Mouse (Mus musculus) adipocyte (in vitro differentiated cells): ENCODE results near the gene Gm10644.
"Not testable (repeated sequence)": the region's sequence is repeated elsewhere in the genome, so short reads cannot be mapped to it uniquely, and the experiment has no call there.

Source experiments
- DNase-seq: peaks from one replicate; pipeline ENCODE4 v3.0.0-alpha.2; 2016; ENCODE audit warnings: low spot score

Gene Gm10644

DNA sequence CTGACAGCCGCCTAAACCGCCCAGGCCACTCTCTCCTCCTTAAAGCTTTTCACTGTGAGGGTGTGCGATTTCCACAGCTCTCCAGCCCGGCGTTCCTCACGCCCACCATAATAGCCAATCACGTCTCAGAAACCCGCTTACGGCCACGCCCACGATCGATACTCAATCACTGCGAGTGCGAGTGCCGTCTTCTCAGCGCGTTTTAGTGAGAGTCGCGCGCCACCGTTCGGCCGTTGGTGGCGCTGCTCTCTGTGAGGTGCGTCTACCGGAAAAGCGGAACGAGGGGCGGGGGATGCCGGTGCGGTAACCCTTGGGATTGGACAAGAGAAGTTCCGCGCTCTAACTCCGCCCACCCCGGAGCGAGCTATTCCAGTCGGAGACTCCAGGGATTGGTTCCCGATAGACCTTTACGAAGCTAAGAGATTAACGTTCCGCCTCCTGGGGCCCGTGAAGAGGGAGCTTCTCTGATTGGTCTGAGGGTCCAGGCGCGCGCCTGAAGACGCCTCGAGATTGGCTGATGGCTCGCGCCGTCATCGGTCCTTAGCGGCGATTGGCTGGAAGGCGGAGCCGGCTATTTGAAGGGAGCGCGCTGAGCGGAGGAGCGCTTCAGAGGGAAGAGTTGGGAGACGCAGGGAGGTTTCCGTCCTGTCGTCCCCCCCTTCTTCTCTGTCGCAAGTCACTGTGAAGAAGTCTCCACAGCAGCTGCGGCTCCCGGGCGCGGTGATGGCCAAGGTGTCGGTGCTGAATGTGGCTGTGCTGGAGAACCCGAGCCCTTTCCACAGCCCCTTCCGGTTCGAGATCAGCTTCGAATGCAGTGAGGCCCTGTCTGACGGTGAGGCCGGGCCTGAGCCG lies at the start of gene Gm10644, which contains the start of gene Asf1b:
Gene Gm10644, minus strand, starts transcription at position 100 of the 852 bp plus-strand sequence.
Gene Asf1b, plus strand, starts transcription at position 402 of the 852 bp plus-strand sequence.
- DNase-seq = peak; percentile 100

DNA sequence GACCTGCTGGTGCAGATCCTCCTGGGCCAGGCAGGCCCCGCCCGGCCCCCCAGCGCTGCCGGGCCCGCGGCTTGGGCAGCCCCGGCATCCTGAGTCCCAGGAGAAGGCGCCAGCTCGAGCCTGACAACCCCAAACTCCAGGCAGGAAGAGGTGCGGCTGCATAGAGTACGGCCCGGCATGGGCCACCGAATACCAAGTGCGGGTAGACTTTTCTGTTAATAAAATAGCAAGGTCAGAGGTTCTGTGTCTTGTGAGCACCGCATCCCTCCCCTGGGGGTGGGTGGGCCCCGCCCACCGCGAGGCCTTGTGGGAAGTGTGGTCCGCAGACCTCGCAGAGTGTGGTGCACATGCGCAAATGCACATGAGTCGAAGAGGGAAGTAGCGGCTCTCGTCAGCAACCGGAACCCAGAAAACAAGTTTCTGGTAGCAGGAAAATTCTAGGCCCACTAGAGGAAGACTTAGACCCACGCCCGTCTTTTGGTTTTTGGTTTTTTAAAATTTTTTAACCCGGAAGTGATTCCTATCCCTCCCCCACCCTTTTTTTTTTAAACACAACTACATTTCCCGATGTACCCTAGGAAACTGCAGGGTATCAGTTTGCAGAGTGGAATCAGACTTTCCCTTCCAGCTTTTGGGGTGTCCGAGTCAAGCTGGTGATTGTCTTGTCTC lies 49.7 kb upstream of the Gm10644 start:
- DNase-seq = peak; percentile 97

DNA sequence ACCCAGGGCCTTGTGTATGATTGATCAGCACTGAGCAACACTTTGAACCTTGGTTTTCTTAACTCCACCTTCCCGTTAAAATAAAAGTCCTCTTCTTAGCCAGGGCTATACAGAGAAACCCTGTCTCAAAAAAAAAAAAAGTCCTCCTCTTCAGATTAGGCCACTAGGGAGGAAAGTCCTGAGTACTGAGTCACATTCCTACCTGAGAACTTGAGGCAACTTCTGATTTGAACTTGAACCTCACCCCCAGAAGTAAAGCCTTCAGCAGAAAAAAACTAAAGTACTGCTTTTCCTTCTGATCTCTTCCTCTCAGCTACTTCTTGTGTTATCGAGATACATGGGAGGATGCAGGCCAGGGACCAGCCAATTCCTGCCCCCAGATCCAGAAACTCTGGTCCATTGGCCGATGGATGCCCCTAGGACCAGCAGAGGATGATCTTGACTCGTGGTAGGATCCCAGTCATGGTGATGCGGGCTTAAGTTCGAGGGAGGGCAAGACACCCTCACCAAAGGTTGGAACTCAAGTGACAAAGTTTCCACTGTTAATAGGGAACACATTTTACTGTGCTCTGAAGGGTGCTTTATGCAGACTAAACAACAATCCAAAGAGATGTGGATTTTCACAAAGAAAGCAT lies 48.7 kb upstream of the Gm10644 start:
- DNase-seq = peak; percentile 46

DNA sequence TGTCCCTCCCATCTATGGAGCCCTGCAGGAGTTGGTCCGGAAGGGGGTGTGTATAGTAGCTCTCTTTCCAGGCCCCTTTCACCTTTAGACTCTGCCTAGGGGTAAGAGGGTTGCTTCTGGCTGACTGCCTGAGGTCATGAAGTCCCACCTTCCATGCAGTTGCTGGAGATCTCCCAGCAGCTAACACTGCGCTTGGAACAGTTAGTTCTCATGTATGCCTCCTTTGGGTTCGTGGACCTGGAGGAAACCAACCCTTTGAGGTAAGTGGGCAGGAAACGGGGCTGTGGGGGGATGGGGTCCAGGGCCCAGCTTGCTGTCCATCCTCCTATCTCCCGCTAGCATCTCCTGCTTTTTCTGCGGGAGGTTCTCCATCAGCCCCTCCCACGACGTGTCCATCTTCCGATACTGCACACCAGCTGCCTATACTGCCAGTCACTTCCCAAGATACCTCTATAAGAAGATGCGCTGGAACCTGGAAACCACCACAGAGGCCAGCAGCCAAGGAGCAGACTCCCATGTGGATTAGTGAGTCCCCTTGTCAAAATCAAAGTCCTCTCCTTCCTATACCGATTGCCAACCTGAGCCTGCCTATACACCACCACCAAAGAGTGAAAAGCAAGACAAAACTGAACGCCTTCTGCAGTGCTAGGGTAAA lies 48.1 kb upstream of the Gm10644 start:
- peak; percentile 57 for DNase-seq

DNA sequence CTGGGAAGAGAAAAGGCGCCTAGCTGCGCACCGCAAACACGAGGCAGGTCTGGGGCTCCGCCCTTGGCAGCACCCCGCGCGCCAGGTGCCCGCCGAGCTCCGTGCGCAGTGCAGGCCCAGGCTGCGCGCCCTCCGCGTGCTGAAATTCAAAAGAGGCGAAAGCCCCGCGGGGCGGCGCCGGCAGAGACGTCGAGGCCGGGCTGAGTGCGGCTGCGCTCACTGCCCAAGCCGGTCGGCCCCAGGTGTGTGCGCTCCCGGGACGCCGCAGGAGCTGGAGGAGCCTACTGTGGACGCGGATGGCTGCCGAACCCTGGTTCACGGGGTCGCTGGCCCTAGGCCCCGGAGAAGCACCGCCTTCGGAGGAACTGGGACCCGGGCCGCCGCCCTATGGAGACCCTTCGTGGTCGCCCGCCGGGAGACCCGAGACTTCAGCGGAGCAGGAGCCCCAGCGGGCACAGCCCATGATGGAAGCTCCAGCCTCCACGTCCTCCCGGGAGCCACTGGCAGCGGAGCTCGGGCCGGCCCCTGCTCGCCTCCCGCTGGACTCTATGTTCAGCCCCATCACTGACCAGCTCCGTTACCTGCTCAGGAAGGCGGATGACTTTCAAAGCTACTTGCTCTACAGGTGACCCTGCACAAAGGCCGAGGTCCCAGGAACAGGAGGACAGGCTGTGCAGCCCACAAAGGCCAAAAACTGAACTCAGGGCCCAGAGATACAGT lies 46.4 kb upstream of the Gm10644 start, which contains the start of gene 1700067K01Rik:
Gene 1700067K01Rik, plus strand, starts transcription at position 222 of the 720 bp plus-strand sequence.
- no peak for DNase-seq

DNA sequence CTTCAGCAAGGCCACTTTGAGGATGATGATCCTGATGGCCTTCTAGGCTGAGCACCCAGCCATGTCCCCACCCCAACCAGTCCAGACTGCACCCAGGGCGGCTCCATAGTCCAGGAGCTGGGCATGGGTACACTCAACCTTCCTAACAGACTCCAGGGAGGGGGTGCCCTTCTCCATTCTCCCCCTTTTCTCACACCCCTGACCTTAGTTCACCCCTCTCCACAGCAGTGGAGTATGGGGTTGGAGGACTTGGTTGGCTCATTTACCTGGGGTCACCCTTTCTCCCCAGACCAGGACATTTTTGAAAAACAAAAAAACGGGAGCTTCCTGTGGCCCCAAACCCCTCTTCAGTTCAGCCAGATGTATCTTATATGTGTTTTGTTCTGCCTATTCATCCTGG lies 44.8 kb upstream of the Gm10644 start:
- no peak for DNase-seq

DNA sequence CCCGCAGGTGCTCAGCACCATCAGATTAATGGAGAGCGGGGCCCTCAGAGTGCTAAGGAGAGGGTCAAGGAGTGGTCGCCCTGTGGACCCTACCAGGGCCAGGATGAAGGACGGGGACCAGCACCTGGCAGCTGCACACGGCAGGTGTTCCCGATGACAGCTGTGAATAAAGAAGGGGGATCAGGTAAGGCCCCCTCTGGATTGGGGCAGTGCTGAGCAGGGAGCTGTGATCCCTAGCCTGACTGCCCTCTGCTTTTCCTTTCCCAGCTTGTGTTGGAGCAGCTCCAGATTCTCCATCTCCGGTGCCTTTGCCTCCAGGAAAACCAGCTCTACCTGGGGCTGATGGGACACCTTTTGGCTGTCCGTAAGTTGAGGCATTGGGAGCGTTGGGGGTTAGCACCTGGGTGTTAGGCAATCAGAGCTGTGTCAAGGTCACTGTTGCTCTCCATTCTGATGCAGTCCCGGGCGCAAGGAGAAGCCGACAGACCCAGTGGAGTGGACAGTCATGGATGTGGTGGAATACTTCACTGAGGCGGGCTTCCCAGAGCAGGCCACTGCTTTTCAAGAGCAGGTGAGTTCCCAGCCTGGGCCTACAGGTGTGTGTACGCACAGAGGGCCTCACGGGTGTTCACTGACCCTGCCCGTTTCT lies 44.2 kb upstream of the Gm10644 start:
- peak; percentile 53 for DNase-seq

DNA sequence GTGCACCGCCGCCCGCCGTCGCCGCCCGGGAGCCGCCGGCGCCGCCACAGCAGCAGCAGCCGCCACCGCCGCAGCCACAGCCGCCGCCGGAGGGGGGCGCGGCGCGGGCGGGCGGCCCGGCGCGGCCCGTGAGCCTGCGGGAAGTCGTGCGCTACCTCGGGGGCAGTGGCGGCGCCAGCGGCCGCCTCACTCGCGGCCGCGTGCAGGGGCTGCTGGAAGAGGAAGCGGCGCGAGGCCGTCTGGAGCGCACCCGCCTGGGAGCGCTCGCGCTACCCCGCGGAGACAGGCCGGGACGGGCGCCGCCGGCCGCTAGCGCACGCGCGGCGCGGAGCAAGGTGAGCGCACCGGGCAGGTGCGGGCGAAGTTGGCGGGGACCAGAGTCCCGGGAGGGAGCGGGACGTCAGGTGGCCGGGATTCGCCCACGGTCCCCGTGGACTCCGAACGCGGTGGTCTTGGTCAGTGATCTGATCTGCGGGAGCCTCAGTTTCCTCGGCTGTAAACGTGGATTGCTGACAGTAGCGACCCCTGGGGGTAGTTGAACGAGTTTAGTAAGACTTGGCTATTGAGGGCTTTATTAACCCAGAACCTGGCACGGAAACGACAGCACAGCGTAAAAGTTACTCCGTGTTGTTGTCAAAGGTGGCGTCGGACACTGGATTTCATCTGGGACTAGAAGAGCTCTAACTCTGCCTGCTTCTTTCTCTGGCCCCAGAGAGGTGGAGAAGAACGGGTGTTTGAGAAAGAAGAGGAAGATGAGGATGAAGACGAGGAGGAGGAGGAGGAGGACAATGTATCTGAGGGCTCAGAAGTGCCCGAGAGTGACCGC lies 43.4 kb upstream of the Gm10644 start:
- peak; percentile 82 for DNase-seq

DNA sequence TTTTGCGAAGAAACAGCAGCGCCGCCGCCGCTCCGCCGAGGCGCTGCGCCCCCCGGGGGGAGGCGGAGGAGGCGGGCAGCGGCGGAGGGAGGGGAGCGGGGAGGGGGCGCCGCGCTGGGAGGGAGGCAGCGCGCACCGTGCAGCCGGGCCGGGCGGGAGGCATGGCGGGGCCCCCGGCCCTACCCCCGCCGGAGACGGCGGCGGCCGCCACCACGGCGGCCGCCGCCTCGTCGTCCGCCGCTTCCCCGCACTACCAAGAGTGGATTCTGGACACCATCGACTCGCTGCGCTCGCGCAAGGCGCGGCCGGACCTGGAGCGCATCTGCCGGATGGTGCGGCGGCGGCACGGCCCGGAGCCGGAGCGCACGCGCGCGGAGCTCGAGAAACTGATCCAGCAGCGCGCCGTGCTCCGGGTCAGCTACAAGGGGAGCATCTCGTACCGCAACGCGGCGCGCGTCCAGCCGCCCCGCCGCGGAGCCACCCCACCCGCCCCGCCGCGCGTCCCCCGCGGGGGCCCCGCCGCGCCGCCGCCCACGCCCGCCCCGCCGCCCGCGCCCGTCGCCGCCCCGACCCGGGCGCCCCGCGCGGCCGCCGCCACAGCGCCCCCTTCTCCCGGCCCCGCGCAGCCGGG lies 42.6 kb upstream of the Gm10644 start, which contains the start of gene Samd1:
Gene Samd1, plus strand, starts transcription at position 162 of the 631 bp plus-strand sequence.
- DNase-seq = peak; percentile 56

DNA sequence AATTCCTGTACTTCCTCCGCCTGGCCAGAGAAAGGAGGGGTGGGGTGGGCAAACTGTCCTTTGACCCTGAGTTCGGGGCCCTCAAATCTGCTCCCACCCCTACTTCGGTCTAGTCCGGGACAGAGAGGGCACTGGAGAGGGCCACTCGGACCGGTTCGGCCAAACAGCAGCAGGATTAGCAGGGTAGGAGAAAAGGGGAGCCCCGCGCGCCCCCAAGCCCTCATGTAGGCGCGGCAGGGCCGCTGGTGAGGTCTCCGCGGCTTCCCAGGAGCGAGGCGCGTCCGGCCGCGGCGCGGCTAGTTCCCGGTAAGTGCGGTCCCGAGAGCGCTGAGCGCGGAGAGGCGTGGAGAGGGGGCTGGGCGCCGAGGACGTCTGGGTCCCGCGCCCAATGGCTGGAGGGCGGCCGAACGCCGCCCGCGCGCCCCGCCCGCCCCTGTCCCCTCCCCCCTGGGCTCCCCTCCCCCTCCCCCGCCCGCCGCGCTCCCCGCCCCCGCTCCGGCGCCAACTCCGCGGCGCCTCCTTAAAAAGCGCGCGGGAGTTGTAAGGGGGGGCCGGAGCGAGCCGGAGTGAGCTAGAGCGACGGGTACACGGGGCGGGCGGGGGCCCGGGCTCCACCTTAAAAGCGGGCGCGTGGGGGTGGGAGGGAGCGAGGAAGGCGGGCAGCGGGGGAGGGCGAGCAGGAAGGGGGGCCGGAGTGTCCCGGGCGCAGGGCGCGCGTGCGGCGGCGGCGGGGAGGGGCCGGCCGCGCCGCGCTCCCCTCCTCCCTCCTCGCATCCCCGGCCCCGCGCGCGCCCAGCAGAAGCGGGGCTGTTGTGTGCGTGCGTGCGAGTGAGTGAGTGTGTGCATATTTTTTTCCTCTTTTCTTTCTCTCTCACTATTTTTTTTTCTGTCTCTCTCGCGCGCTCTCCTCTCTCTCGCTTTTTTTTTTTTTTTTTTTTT lies 41.8 kb upstream of the Gm10644 start:
- peak; percentile 95 for DNase-seq

DNA sequence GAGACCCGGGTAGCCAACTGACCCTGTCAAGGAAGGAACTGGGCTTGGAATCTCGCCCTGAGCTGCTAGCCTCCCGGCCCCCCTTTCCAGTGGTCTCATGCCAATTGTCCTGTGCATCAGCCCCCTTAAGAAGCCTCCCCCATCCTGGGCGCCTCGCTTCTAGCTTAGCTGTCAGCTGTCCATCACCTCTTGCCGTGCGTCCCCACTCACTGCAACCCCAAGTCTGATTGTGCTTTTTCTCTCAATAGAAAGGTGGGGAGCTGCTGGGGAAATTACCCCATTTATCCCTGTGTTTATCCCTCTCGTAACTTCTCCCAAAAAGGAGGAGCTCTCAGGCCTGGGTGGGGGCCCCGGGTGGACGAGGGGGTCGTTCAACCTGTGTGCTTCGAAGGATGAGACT lies 41.0 kb upstream of the Gm10644 start:
- DNase-seq = no peak

DNA sequence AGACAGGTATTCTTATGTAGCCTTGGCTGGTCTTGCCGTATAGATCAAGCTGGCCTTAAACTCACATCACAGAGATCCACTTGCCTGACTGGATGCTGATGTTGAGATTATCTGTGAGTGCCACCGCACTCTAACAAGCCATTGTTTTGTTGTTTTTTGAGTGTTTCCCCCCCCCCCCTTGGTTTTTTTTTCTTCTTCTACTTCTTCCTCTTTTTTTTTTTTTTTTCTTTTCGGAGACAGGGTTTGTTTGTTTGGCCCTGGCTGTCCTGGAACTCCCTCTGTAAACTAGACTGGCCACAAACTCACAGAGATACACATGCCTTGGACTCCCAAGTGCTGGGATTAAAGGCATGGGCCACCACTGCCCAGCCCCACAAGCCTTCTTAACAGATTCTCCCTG lies 39.0 kb upstream of the Gm10644 start:
- no peak for DNase-seq

DNA sequence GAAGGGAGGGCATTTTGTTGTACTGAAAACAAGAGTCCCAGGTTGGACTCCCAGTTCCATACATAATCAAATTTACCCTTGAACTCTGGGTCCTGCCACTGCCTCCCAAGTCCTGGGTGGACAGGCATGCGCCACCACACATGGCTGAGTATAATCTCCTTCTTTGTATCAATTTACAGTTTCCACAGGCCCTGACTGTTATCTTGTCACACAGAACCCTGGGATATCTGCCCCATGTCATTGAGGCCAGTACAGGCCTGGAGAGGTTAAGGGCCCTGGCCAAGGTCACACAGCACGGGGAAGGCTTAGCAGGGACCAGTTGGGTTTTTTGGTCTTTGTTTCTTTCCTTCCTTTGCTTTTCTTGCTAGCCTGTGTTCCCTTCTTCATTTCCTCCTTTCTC lies 37.5 kb upstream of the Gm10644 start:
- no peak for DNase-seq

DNA sequence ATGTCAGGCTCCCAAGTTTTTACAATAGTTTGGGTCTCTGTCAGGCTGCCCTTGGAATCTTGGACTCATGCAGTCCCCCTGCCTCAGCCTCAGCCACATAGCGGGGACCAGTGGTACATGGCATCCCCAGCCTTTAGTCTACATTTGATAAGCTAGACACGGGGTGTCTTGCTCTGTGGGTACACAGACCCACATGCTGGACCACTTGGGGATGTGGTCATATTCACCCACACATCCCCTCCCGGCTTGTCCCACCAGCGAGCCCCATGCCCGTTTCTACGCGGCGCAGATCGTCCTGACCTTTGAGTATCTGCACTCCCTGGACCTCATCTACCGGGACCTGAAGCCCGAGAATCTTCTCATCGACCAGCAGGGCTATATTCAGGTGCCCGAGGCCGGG lies 35.2 kb upstream of the Gm10644 start:
- no peak for DNase-seq

DNA sequence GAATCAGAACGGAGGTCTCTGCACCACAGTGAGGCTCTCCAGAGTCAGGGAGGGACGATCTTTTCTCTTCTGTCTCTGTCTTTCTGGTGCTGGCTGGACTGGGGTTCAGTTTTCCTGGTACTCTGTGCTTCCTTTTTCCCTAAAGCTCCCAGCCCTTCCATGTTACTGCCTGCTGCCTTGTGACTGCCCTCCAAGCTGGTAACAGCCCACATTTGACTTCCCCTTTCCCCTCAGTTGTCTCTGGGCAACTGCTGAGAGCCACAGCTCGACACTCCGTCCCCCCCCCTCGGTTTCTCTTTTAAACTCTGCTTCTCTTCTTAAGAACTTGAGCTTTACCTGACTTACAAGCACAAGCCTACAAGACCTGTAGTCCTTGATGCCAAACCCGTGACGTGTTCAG lies 34.2 kb upstream of the Gm10644 start:
- no peak for DNase-seq

DNA sequence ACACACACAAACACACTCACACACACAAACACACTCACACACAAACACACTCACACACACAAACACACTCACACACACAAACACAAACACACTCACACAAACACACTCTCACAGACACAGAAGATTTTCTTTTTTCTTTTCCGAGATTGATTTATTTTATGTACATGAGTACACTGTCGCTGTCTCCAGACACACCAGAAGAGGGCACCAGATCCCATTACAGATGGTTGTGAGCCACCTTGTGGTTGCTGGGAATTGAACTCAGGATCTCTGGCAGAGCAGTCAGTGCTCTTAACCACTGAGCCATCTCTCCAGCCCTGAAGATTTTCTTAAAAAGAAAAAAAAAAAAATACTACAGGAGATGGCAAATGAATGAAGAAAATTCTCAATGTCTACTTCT lies 28.2 kb upstream of the Gm10644 start:
- DNase-seq = not testable (repeated sequence)

DNA sequence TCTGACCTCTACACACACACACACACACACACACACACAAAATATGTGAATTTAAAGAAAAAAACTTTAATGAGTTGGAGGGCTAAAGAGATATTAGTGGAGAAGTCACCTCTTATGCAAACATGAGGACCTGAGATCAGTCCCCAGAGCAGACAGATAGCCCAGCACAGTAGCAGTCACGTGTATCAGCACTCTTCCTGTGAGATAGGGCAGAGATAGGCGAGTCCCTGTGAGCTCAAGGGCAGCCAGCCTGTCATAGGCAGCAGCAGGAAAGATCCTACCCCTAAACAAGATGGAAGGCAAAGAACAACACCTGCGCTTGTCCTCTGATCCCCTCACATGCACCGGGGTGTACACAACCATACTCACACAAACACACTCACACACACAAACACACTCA lies 27.4 kb upstream of the Gm10644 start:
- DNase-seq = no peak

DNA sequence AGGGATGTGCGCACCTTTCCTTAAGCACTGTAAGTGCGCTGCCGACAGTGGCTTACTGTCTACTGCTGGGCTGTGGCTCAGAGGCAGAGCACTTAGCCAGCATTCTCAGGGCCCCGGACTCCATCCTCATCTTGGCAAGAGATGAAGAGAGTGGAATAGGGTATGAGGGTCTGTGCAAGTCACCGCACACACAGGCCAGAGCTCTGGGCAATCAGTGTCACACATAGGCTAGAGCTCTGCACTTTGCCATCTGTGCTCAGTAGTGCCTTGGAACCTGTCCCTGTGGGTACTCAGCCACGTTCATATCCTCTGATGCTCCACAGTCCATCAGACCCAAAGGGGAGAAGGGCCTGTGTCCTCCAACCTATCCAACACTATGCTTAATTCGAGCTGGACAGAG lies 26.5 kb upstream of the Gm10644 start:
- no peak for DNase-seq
